Mouse (Mus musculus) liver, embryonic 16.5 days (tissue): ENCODE results near the gene Aup1. TPM values are rescaled to one million over a fixed set of nuclear protein-coding genes. Genes with fewer than 3 reads are reported as not detected.

Source experiments
- ATAC-seq: fragments of 200-750 bp; cut with Nextera tagmentation; 2 replicates; pipeline ENCODE4 v1.8.0; 2017; ENCODE audit warnings: low read depth, mild to moderate bottlenecking, moderate number of reproducible peaks, moderate library complexity
- H3K27ac ChIP-seq: fragments of 300-500 bp; sonication (generic); 2 replicates; pipeline ENCODE4 v1.5.1; 2014; ENCODE audit warnings: mild to moderate bottlenecking, low read length
- H3K27me3 ChIP-seq: fragments of 300-500 bp; sonication (generic); 2 replicates; pipeline ENCODE4 v1.6.1; 2014; ENCODE audit warnings: low read depth, low read length, mixed read lengths; ENCODE audit not compliant: control insufficient read depth, insufficient read depth
- H3K36me3 ChIP-seq: fragments of 300-500 bp; sonication (generic); 2 replicates; pipeline ENCODE4 v1.6.1; 2014; ENCODE audit warnings: mild to moderate bottlenecking; ENCODE audit not compliant: control insufficient read depth, insufficient read depth
- H3K4me1 ChIP-seq: fragments of 300-500 bp; sonication (generic); 2 replicates; pipeline ENCODE4 v1.6.1; 2014; ENCODE audit warnings: low read depth, low read length, mixed read lengths; ENCODE audit not compliant: control insufficient read depth
- H3K4me2 ChIP-seq: fragments of 300-500 bp; sonication (generic); 2 replicates; pipeline ENCODE4 v1.6.1; 2014; ENCODE audit warnings: low read depth, low read length, mixed read lengths
- H3K4me3 ChIP-seq: fragments of 300-500 bp; sonication (generic); 2 replicates; pipeline ENCODE4 v1.5.1; 2014; ENCODE audit warnings: low read depth, mild to moderate bottlenecking, low read length
- H3K9ac ChIP-seq: fragments of 300-500 bp; sonication (generic); 2 replicates; pipeline ENCODE4 v1.6.1; 2014; ENCODE audit warnings: low read depth, low read length
- H3K9me3 ChIP-seq: fragments of 300-500 bp; sonication (generic); replicated peaks from 2 replicates; pipeline ENCODE4 v1.6.1; 2016; ENCODE audit warnings: low read length; ENCODE audit not compliant: control insufficient read depth
- WGBS: fragments of 180-500 bp; shearing (Covaris S2); extraction: QIAGEN DNeasy Blood & Tissue Kit; methylation state at CpG from one replicate; pipeline ENCODE4 v1.1.7; 2014; ENCODE audit not compliant: insufficient replicate concordance; 5-methylcytosine and 5-hydroxymethylcytosine counted together
- polyA plus RNA-seq: library from polyadenylated mRNA; unstranded; fragments of >200 nt; fragmentation: Nextera tagmentation; extraction: Ambion mirVana; gene quantifications from 2 replicates; pipeline ENCODE4 v1.2.1, GENCODE M21; 2015

The Aup1 gene
- polyA plus RNA-seq, 1 experiment from 2014 or later = 190 TPM

DNA sequence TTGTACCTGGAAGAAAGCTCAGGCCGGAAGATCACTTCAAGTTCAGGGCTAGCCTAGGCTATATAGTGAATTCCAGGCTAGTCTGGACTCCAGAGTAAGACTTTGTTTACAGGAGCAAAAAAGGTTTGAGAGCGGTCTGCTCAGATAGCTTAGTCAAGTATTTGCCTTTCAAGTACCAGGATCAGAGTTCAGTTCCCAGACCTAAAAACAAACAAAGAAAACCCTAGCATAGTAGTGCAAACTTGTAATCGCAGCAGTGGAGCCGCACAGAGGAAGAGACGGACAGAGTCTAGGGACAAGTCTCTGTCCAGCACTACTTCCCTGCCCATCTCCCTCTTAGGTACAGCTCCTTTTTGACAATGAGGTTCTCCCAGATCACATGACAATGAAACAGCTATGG lies 25.9 kb downstream of the Aup1 start:
- Histone ChIP-seq H3K36me3 (peaks cover 2% of the 10 kb centered on the region; the same call in 1 of the 2 replicates), H3K9me3 (no peaks in the 10 kb centered on the region), H3K4me1 (peaks cover 11% of the 10 kb centered on the region), H3K27ac (no peak overlapping the region), H3K4me2 (no peak overlapping the region), H3K4me3 (no peak overlapping the region), H3K9ac (no peak overlapping the region), H3K27me3 (peaks cover 41% of the 10 kb centered on the region)
- 75% methylated on average over 5 of the region's 5 CpGs for WGBS
- ATAC-seq = no peak

DNA sequence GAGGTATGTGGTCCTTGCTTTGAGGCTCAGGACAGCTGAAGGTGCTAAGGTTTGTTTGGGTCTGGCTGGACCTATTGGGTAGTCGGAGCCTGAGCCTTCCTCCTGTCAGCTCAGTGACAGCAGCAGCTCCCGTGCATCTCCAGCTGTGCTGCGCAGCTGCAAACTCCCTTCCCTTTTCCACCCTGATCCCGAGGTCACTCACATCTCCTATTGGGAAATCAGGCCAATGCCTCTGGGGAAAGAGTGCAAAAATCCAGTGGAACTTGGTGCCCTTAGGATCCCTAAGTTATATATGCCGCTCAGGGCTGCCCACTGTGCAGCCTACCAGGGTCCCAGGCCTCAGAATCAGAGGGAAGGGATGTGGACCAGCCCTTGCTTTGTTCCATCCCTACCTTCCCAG lies 29.2 kb downstream of the Aup1 start:
- 48% methylated on average over 5 of the region's 5 CpGs for WGBS
- H3K36me3 ChIP-seq = peaks cover 2% of the 10 kb centered on the region; the same call in 1 of the 2 replicates
- ATAC-seq = no peak
- peaks cover 8% of the 10 kb centered on the region for H3K4me1 ChIP-seq
- H3K9me3 ChIP-seq = no peaks in the 10 kb centered on the region
- no peak overlapping the region for H3K27ac ChIP-seq
- no peak overlapping the region for H3K9ac ChIP-seq
- no peak overlapping the region for H3K4me2 ChIP-seq
- H3K27me3 ChIP-seq = peaks cover 58% of the 10 kb centered on the region
- H3K4me3 ChIP-seq = no peak overlapping the region

- Histone ChIP-seq H3K27ac (no peak overlapping the region), H3K36me3 (peaks cover 2% of the 10 kb centered on the region; the same call in 1 of the 2 replicates), H3K27me3 (peaks cover 66% of the 10 kb centered on the region), H3K9me3 (no peaks in the 10 kb centered on the region), H3K4me2 (no peak overlapping the region), H3K4me3 (no peak overlapping the region), H3K9ac (no peak overlapping the region), H3K4me1 (no peaks in the 10 kb centered on the region; the same call in none of the 2 replicates)
- 17% methylated on average over 6 of the region's 6 CpGs for WGBS
- ATAC-seq = no peak
These were observed 30.2 kb downstream of the Aup1 start for GRCm38 (mm10) chr6:83084477-83084876.

DNA sequence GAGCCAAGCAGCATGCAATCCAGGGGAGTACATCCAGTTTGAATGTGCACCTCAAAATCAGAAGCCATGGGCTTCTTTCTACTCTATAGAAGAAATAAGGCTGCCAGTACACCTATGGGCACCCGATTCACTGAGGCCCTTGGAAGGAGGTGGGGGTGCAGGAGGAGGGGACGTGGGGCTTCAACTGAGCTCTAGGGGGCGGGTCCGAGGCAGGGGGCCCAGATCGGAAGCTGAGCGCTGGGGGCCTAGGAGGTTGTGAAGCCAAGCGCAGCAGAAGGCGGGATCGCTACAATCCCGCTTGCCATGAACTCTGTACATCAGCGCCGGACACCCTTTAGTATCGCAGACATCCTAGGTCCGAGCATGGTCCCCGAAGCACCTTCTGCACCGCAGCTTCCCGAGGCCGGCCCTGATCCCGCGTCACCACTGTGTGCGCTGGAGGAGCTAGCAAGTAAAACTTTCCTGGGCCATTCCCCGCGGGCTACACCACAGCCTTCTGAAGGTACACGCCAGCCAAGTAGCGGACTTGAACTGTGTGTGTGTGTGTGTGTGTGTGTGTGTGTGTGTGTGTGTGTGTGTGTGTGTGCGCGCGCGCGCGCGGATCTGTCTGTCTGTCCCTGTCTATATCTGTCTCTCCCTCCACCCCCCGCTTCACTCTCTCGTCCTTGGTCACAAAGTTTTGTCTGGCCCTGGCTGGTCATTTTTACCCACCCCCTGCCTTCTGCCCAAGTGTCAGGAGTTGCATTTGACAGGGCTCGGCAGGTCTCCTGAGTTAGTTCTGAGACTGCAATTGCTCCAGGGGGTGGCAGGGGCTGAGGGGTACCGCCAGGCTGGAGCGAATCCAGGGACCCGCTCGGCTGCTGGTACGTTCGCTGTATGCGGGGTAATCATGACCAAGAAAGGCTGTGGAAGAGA lies 32.1 kb downstream of the Aup1 start, which contains the start of gene Lbx2:
Lbx2 (plus strand) TSS at position 247 of the 915 bp plus-strand sequence.
- Histone ChIP-seq H3K4me3 (0 out of 2 replicates have a peak within 1 kb of the TSS, but pooled peaks have one; percentile 10), H3K36me3 (peaks cover 2% of the 10 kb centered on the region; the same call in 1 of the 2 replicates), H3K4me1 (no peaks in the 10 kb centered on the region; the same call in 1 of the 2 replicates), H3K27me3 (peaks cover 79% of the 10 kb centered on the region), H3K4me2 (peak within 1 kb of the TSS; percentile 28), H3K27ac (no peak within 1 kb of the TSS), H3K9ac (no peak within 1 kb of the TSS), H3K9me3 (no peaks in the 10 kb centered on the region)
- WGBS = 4% methylated on average over 42 of the region's 42 CpGs
- ATAC-seq = no peak

DNA sequence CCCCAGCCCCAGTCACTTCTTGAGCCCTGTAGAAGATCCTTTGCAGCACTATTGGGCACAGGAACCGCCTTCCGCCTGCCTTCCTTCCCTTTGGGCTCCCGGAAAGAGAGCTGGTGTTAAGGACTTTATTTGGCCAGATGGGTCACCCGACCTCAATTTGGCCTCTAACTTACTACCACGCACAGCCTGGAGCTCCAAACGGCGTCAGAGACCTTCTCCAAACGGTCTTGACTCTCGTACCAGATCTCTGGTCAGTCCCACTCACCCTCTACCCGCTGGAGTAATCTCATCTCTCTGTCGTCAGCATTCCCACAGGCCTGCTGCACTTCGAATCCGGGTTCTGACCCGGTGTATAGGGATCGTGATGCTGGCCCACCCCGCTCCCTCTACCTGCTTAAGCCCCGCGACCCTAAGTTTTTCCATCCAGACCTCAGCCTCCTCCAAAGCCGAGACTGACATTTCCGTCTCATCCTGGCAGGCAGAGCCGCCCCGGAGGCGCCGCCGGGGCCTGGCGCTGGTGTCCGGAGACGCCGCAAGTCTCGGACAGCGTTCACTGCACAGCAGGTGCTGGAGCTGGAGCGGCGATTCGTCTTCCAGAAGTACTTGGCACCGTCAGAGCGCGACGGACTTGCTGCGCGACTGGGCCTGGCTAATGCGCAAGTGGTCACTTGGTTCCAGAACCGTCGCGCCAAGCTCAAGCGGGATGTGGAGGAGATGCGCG lies 33.0 kb downstream of the Aup1 start:
- Histone ChIP-seq H3K36me3 (no peaks in the 10 kb centered on the region), H3K27ac (no peak overlapping the region), H3K9ac (no peak overlapping the region)

DNA sequence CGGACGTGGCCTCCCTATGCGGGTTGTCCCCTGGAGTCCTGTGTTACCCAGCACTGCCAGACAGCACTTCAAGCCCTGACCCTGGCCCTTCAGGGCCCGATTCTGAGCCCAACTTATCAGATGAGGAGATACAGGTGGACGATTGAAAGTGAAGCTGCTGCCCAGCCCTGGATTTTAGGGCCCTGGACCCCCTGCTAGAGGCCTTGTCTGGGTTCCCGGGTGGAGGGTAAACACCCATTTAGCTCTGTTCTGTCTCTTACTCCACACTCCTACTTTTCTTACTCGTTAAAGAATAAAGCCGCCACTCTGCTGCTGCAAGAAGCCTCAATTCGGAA lies 33.6 kb downstream of the Aup1 start:
- Histone ChIP-seq H3K4me3 (peak overlapping the region; percentile 10; the same call in 1 of the 2 replicates), H3K27ac (no peak overlapping the region), H3K4me2 (0 out of 2 replicates have a peak overlapping the region, but pooled peaks have one; percentile 28), H3K9me3 (no peaks in the 10 kb centered on the region), H3K4me1 (no peaks in the 10 kb centered on the region; the same call in 1 of the 2 replicates), H3K9ac (no peak overlapping the region), H3K27me3 (peaks cover 80% of the 10 kb centered on the region), H3K36me3 (no peaks in the 10 kb centered on the region)
- 20% methylated on average over 9 of the region's 9 CpGs for WGBS
- no peak for ATAC-seq

More for the DNA sequence above, 33.0 kb downstream of the Aup1 start:
- WGBS = 3% methylated on average over 47 of the region's 47 CpGs
- Histone ChIP-seq H3K4me2 (peak overlapping the region; percentile 28), H3K4me1 (no peaks in the 10 kb centered on the region; the same call in 1 of the 2 replicates), H3K9me3 (no peaks in the 10 kb centered on the region), H3K27me3 (peaks cover 79% of the 10 kb centered on the region), H3K4me3 (peak overlapping the region; percentile 10)
- ATAC-seq = no peak

- no peak overlapping the region for H3K4me2 ChIP-seq
- ATAC-seq = 0 out of 2 replicates have a peak, but pooled peaks have one; percentile 37
- H3K27ac ChIP-seq = no peak overlapping the region
- H3K9ac ChIP-seq = no peak overlapping the region
- H3K4me1 ChIP-seq = no peaks in the 10 kb centered on the region
- no peaks in the 10 kb centered on the region for H3K36me3 ChIP-seq
- H3K9me3 ChIP-seq = 0 out of 2 replicates have a peak, but pooled peaks cover 2% of the 10 kb centered on the region
- peaks cover 33% of the 10 kb centered on the region for H3K27me3 ChIP-seq
- 20% methylated on average over 6 of the region's 6 CpGs for WGBS
- no peak overlapping the region for H3K4me3 ChIP-seq
These were observed 38.3 kb downstream of the Aup1 start for GRCm38 (mm10) chr6:83092416-83093127.

- peaks cover 6% of the 10 kb centered on the region for H3K4me1 ChIP-seq
- 0 out of 2 replicates have a peak, but pooled peaks cover 2% of the 10 kb centered on the region for H3K9me3 ChIP-seq
- H3K4me2 ChIP-seq = no peak overlapping the region
- no peak for ATAC-seq
- H3K36me3 ChIP-seq = no peaks in the 10 kb centered on the region
- no peak overlapping the region for H3K9ac ChIP-seq
- no peak overlapping the region for H3K27ac ChIP-seq
- H3K27me3 ChIP-seq = peaks cover 3% of the 10 kb centered on the region; the same call in 1 of the 2 replicates
- WGBS = 45% methylated on average over 6 of the region's 6 CpGs
- H3K4me3 ChIP-seq = no peak overlapping the region
These were observed 41.6 kb downstream of the Aup1 start for GRCm38 (mm10) chr6:83095968-83096367.
